Mouse (Mus musculus) neural tube, embryonic 10.5 days (tissue): ENCODE results near the gene Psmd9.
A peak's percentile ranks its signal among the peaks of the same experiment; 100 is the strongest.

Experiments used
- DNase-seq: peaks from one replicate; pipeline ENCODE4 v3.0.0-alpha.2; 2017; ENCODE audit warnings: low spot score; ENCODE audit errors: extremely low spot score

Gene Psmd9

DNA sequence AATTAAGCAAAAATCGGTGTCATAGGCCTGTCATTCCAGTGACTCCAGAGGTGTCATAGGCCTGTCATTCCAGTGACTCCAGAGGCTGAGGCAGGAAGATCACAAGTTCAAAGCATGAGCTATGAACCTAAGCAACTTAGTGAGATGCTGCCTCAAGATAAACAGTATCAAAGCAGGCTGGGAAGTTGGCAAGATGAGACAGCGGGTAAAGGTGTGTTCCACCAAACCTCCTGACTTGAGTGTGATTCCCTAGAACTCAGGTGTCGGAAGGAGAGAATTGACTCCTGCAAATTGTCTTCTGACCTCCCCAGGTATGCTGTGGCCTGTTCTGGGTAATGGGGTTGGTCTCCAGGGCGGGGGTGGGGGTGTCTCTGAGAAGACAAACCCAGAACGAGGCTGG is at the start of gene Psmd9:
Gene Psmd9 (plus strand): TSS at position 130 of the 400 bp plus-strand sequence.
- DNase-seq = no peak

DNA sequence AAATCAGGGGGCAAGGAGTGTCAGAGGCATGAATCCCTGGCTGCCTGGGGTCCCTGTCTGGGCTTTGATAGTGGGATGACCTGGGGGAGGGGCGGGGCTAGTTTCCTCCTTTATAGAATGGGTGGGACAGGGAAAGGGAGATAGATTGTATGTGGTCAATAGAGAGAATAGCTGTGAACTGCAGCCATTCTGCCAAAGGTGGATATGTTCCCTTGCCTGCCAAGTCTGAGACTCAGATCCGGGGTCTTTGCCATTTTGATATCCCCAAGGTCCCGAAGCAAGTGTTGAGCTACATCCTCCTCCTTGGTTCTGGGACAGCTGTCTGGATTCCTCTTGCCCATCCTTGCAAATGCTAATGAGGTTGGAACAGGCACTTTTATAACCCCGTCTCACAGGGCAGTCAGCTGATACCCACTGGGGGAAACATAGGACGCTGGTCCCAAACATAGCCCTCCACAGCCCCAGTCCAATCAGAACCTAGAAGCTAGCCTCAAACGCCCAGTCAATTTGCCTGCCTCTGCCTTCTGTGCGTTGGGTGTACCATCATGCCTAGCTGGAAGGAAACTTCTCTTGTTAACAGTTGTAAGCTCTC is 48.5 kb upstream of the Psmd9 start:
- DNase-seq = no peak

- no peak for DNase-seq
These were observed 47.0 kb upstream of the Psmd9 start for GRCm38 (mm10) chr5:123122181-123122580.

DNA sequence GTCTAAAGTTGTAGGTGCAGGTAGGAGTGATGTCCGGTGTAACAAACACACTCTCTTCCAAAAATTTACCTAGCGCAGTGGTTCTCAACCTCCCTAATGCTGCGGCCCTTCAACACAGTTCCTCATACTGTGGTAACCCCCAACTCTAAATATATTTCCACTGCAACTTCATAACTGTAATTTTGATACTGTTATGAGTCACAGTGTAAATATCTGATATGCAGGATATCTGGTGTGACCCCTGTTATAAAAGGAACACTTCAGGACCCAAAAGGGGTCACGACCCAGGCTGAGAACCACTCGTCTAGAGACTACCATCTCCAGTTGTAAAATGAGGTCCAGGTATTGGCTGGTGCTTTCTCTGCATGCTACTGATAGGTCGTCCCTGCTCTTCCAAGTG is 44.1 kb upstream of the Psmd9 start:
- DNase-seq = no peak

DNA sequence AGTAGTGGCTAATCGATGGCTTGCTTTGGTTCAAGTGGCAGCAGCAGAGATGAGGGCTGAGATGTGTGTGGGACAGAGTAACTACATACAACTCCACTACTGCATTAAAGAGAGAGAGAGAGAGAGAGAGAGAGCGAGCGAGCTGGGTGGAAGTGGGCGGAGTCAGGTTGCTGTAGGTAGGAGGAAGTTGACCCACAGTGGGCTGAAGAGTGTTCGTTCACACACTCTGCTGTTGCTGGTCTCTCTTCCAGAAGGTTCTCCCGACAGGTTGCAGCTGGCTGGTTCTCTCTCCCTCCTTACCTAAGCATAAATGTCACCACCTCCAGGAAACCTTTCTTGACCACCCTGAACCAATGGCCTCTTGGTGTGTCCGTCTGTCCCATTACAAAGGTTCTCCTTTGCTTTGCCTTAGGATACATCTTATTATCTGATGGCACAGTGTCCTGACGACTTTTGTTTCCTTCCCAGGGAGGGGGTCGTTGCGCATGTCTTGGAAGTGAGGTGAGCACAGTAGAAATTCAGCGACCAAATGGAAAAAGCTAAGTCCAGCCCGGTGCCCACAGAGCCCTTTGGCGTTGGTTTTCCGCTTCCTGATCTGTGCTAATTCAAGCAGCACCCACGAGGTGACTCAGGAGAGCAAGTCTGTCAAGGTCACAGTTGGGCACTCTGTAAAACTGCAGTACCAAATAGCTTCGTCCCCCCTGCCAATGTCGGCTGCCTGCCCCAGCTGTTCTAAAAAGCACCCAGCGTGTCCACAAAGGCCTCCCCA is 43.4 kb upstream of the Psmd9 start:
- no peak for DNase-seq

GRCm38 (mm10) chr5:123127031-123127430 is 42.2 kb upstream of the Psmd9 start:
- DNase-seq = no peak

DNA sequence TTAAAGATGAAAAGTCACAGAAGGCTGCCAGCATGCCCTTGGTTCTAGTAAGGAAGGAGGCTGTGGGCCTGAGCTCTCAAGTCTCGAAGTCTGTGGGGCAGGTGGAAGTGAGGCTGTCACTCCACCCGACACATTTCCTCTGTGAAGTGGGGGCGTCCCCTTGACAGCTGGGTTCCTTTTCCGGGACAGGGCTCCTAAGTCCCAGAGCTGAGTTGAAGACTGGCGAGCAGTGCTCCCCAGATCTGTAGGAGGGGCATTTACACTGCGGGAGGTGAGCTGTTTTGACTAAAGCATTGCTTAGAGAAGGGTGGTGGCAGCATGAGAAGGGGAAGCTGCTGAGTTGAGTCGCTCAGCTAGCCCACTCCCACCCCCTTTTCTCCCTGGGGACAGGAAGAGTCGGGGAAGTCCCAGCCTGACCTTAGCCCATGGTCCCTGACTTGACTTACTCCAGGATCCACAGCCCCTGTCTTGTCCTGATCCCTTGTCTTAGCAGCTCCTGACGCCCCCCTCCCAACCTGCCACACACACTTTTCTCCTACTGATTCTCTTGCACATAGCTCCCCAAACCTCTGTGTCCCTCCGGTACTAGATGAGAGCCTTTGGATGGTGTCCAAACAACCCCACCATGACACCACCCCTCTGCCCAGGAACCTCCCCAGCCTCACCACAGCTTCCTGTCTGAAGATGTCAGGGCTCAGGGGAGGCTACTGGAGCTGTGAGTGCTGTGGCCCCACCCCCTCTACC is 40.6 kb upstream of the Psmd9 start:
- DNase-seq = no peak

DNA sequence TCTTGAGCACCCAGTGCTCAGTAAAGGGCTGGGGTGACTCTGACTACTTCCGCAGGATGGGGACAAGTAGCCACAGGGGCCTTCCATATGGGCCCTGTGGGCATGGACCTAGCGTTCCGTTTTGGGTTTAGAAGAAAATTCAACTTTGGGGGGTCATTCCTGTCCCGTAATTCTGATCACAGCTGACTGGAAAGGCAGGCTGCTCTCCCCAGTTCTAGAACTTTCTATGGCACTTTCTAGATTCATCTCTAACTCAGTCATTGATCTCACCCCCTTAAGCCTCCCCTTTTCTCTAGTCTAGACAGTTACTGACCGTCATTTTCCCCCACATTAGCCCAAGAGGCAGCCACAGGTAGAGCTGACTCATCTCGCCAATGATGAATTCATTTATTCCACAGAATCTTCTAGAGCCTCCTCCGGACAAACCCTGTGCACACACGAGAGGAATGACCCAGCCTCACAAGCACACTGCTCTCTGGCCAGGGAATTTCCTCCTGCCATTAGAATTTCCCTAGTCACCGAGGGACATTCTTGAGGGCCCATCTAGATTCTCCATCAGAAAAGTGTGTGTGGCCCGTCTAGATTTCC is 39.9 kb upstream of the Psmd9 start:
- DNase-seq = no peak

- DNase-seq = no peak
These were observed 39.0 kb upstream of the Psmd9 start for GRCm38 (mm10) chr5:123130030-123130813.

DNA sequence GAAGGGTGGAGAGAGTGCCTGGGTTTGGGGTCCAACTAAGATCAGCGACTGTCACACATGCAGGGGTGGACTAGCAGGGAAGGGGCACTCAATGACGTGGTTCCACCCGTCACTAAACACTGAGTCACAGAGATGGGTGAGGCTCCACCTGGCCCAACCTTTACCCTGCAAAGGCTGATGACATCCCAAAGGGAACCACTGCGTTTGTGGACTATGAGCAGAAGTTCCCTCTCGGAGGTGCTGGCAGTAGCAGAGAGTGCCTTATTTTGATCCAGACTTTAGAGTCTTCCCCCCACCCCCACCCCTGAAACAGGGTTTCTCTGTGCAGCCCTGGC is 38.4 kb upstream of the Psmd9 start:
- DNase-seq = no peak

GRCm38 (mm10) chr5:123132308-123133071 is 36.7 kb upstream of the Psmd9 start, which contains the start of gene Rhof:
Gene Rhof (minus strand): TSS chr5:123132692.
- peak; percentile 83 for DNase-seq

DNA sequence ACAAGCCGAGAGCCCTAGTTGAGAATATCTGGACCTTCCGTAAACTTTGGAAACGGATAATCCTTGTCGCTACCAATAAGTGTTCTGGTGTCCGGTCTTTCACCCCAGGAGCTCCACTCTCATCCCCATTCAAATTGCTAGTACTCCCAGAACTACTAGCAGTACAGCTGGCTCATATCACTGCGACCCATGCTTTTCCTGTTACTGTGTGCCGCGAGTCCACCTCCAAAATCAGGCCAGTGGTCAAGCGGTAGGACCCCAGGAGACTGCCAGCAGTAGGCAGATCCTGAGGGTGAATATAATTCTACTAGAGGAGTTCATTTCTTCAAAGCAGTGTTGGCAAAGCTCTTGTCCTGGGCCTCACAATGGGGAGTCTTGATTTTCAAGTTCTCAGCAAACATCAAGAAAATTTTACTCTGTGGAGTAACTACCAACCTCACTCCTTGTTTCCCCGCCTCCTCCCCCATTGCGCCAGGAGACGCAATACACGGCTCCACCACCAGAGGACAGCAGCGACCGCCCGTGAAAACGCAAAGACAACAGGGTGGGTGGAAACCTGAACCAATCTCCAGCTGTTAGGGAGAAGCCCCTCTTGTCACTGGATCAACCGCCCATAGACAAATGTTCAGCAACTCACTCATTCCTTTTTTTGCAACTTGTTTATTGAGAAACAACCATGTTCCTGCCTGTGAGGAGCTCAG is 36.0 kb upstream of the Psmd9 start:
- peak; percentile 93 for DNase-seq

- DNase-seq = no peak
These were observed 35.4 kb upstream of the Psmd9 start for GRCm38 (mm10) chr5:123133784-123134143.

- no peak for DNase-seq
These were observed 34.9 kb upstream of the Psmd9 start for GRCm38 (mm10) chr5:123134186-123134874.

DNA sequence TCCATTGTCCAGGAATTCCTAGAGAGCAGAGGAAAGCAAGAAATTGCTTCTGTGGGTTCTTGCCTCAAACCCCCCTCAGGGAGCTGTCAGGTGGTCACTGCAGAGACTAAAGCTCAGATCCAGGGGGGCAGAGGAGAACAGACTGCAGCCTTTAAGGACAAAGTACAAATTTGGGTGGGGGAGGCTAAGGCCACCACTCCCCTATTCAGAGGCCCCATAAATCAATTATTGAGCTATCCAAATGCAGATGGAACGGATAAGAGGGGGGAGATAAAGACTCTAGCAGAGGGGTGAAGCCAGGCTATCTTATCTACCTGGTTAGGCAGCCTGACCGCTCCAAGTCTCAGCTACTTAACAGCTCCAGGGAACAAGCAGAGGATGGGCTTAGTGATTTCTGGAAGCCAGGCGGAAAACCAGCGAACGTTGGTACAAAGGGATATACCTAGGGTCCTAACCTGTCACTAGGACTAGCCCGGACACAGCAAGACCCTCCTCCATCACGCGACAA is 34.3 kb upstream of the Psmd9 start:
- no peak for DNase-seq

- peak; percentile 59 for DNase-seq
These were observed 33.5 kb upstream of the Psmd9 start for GRCm38 (mm10) chr5:123135471-123136360.

- peak; percentile 75 for DNase-seq
These were observed 32.7 kb upstream of the Psmd9 start for GRCm38 (mm10) chr5:123136361-123137043.
